Mouse (Mus musculus): ENCODE measurements around the gene BC048562.

DNA sequence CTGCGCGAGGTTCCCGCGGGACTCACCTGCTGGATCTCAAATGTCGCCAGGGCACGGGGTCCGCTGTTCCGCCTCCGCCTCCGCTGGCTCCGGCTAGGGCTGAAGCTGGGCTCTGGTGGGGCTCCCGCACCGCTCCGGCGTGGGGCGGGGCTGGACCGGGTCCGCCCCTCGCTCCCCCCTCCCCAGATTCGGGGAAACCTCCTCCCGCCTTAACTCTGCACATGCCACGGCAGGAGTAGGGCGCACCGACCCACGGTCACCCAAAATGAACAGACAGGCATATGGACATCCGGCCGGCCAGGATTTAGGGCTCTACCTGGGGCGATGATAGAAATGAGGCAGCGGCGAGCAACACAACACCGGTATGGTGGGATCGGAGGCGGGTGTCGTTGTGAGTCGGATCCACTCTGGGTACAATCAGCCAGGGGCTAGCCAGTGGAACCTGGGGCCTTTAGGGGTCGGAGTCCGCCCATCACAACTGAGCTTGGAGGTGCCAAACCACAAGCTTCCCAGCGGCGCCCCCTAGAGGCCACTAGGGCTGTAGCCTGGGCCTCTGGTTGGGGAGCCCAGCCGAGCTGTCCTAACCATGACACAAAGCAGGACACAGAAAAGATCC, 16.1 kb downstream of the BC048562 start:
- peak; percentile 60 for TF ChIP-seq CTCF (IDR thresholded peaks at IDR 0.05; ENCODE audit: extremely low read depth, insufficient read depth, low read length)
- no peak for TF ChIP-seq POLR2A (IDR thresholded peaks at IDR 0.05; ENCODE audit: extremely low read depth, insufficient read depth, low read length)
